Mouse (Mus musculus) embryonic facial prominence, embryonic 13.5 days (tissue): ENCODE data around the gene Ralgps2. TPM values are rescaled to one million over a fixed set of nuclear protein-coding genes. Genes with fewer than 3 reads are reported as not detected.
A peak's percentile ranks its signal among the peaks of the same experiment; 100 is the strongest.

Experiments
- ATAC-seq: fragments of 200-750 bp; cut with Nextera tagmentation; 2 replicates; pipeline ENCODE4 v1.8.0; 2017; ENCODE audit warnings: low read depth; ENCODE audit not compliant: insufficient number of reproducible peaks, insufficient read depth, low FRiP score, low TSS enrichment
- H3K27ac ChIP-seq: fragments of 300-500 bp; sonication (generic); 2 replicates; pipeline ENCODE4 v1.5.1; 2015; ENCODE audit warnings: moderate library complexity, mild to moderate bottlenecking, inconsistent platforms
- H3K27me3 ChIP-seq: fragments of 300-500 bp; sonication (generic); 2 replicates; pipeline ENCODE4 v1.6.1; 2015; ENCODE audit warnings: mild to moderate bottlenecking, inconsistent platforms
- H3K36me3 ChIP-seq: fragments of 300-500 bp; sonication (generic); 2 replicates; pipeline ENCODE4 v1.6.1; 2015; ENCODE audit warnings: mild to moderate bottlenecking, inconsistent platforms
- H3K4me1 ChIP-seq: fragments of 300-500 bp; sonication (generic); 2 replicates; pipeline ENCODE4 v1.6.1; 2015; ENCODE audit warnings: inconsistent platforms
- H3K4me2 ChIP-seq: fragments of 300-500 bp; sonication (generic); 2 replicates; pipeline ENCODE4 v1.6.1; 2015; ENCODE audit warnings: moderate library complexity, mild to moderate bottlenecking, inconsistent platforms
- H3K4me3 ChIP-seq: fragments of 300-500 bp; sonication (generic); 2 replicates; pipeline ENCODE4 v1.5.1; 2015; ENCODE audit warnings: mild to moderate bottlenecking, inconsistent platforms
- H3K9ac ChIP-seq: fragments of 300-500 bp; sonication (generic); 2 replicates; pipeline ENCODE4 v1.6.1; 2015; ENCODE audit warnings: mild to moderate bottlenecking, inconsistent platforms
- H3K9me3 ChIP-seq: fragments of 300-500 bp; sonication (generic); 2 replicates; pipeline ENCODE4 v1.6.1; 2016; ENCODE audit warnings: inconsistent platforms
- WGBS: fragments of 180-500 bp; shearing (Covaris S2); methylation state at CpG from one replicate; pipeline ENCODE4 v1.1.7; 2015; ENCODE audit warnings: mixed read lengths; 5-methylcytosine and 5-hydroxymethylcytosine counted together
- polyA plus RNA-seq: library from polyadenylated mRNA; unstranded; fragments of >200 nt; fragmentation: Nextera tagmentation; extraction: Ambion mirVana; gene quantifications from 2 replicates; pipeline ENCODE4 v1.2.1, GENCODE M21; 2015

The Ralgps2 gene
- 91.8 and 92.8 TPM in 2 replicates for polyA plus RNA-seq

- Histone ChIP-seq H3K9ac (peak within 1 kb of the TSS; percentile 94), H3K9me3 (no peaks in the 10 kb centered on the region), H3K27ac (peak within 1 kb of the TSS; percentile 93), H3K4me3 (peak within 1 kb of the TSS; percentile 91), H3K4me2 (peak within 1 kb of the TSS; percentile 87), H3K27me3 (no peaks in the 10 kb centered on the region), H3K4me1 (peaks cover 10% of the 10 kb centered on the region; the same call in 1 of the 2 replicates), H3K36me3 (no peaks in the 10 kb centered on the region)
- peak; percentile 86 for ATAC-seq
- under 1% methylated on average over 75 of the region's 124 CpGs for WGBS
These were observed at the start of gene Ralgps2 for GRCm38 (mm10) chr1:156939251-156940141. Gene Ralgps2 (minus strand): TSS chr1:156939626.

- Histone ChIP-seq H3K4me1 (peaks cover 2% of the 10 kb centered on the region; the same call in 1 of the 2 replicates), H3K4me2 (no peak overlapping the region), H3K9ac (no peak overlapping the region), H3K36me3 (no peaks in the 10 kb centered on the region), H3K4me3 (no peak overlapping the region), H3K27me3 (peaks cover 4% of the 10 kb centered on the region; the same call in 1 of the 2 replicates), H3K27ac (no peak overlapping the region), H3K9me3 (no peaks in the 10 kb centered on the region)
- 73% methylated on average over 3 of the region's 3 CpGs for WGBS
- ATAC-seq: no peak
These were observed 48.1 kb upstream of the Ralgps2 start for GRCm38 (mm10) chr1:156987576-156987975.

GRCm38 (mm10) chr1:156986641-156987345, 47.4 kb upstream of the Ralgps2 start:
- no peaks in the 10 kb centered on the region for H3K36me3 ChIP-seq
- 81% methylated on average over 6 of the region's 6 CpGs for WGBS
- H3K4me2 ChIP-seq: no peak overlapping the region
- H3K27me3 ChIP-seq: peaks cover 4% of the 10 kb centered on the region; the same call in 1 of the 2 replicates
- peaks cover 2% of the 10 kb centered on the region; the same call in 1 of the 2 replicates for H3K4me1 ChIP-seq
- H3K9ac ChIP-seq: no peak overlapping the region
- H3K4me3 ChIP-seq: no peak overlapping the region
- no peaks in the 10 kb centered on the region for H3K9me3 ChIP-seq
- H3K27ac ChIP-seq: no peak overlapping the region
- ATAC-seq: no peak

GRCm38 (mm10) chr1:156985657-156986640, 46.5 kb upstream of the Ralgps2 start:
- Histone ChIP-seq H3K9me3 (no peaks in the 10 kb centered on the region), H3K4me2 (no peak overlapping the region), H3K27ac (no peak overlapping the region), H3K9ac (no peak overlapping the region), H3K36me3 (no peaks in the 10 kb centered on the region), H3K4me3 (no peak overlapping the region), H3K27me3 (peaks cover 4% of the 10 kb centered on the region; the same call in 1 of the 2 replicates), H3K4me1 (peaks cover 2% of the 10 kb centered on the region; the same call in 1 of the 2 replicates)
- WGBS: 37% methylated on average over 6 of the region's 6 CpGs
- no peak for ATAC-seq

GRCm38 (mm10) chr1:156983009-156983870, 43.8 kb upstream of the Ralgps2 start:
- WGBS: 68% methylated on average over 14 of the region's 14 CpGs
- H3K9ac ChIP-seq: no peak overlapping the region
- no peaks in the 10 kb centered on the region; the same call in 1 of the 2 replicates for H3K4me1 ChIP-seq
- H3K36me3 ChIP-seq: no peaks in the 10 kb centered on the region
- H3K4me3 ChIP-seq: no peak overlapping the region
- no peaks in the 10 kb centered on the region for H3K9me3 ChIP-seq
- H3K27ac ChIP-seq: no peak overlapping the region
- no peak overlapping the region for H3K4me2 ChIP-seq
- no peak for ATAC-seq
- peaks cover 4% of the 10 kb centered on the region; the same call in 1 of the 2 replicates for H3K27me3 ChIP-seq

GRCm38 (mm10) chr1:156981975-156982374, 42.5 kb upstream of the Ralgps2 start:
- H3K36me3 ChIP-seq: no peaks in the 10 kb centered on the region
- no peak overlapping the region for H3K4me3 ChIP-seq
- no peak overlapping the region for H3K9ac ChIP-seq
- ATAC-seq: no peak
- H3K27ac ChIP-seq: no peak overlapping the region
- H3K4me1 ChIP-seq: no peaks in the 10 kb centered on the region; the same call in 1 of the 2 replicates
- no peak overlapping the region for H3K4me2 ChIP-seq
- WGBS: 85% methylated on average over 9 of the region's 9 CpGs
- no peaks in the 10 kb centered on the region for H3K9me3 ChIP-seq
- H3K27me3 ChIP-seq: peaks cover 4% of the 10 kb centered on the region; the same call in 1 of the 2 replicates

- Histone ChIP-seq H3K9me3 (no peaks in the 10 kb centered on the region), H3K36me3 (no peaks in the 10 kb centered on the region), H3K27ac (no peak overlapping the region), H3K27me3 (peaks cover 4% of the 10 kb centered on the region; the same call in 1 of the 2 replicates), H3K9ac (no peak overlapping the region), H3K4me2 (no peak overlapping the region), H3K4me3 (no peak overlapping the region), H3K4me1 (no peaks in the 10 kb centered on the region; the same call in 1 of the 2 replicates)
- ATAC-seq: no peak
- WGBS: 81% methylated on average over 4 of the region's 4 CpGs
These were observed 40.3 kb upstream of the Ralgps2 start for GRCm38 (mm10) chr1:156979722-156980121.

GRCm38 (mm10) chr1:156978656-156979055, 39.2 kb upstream of the Ralgps2 start:
- no peak overlapping the region for H3K4me3 ChIP-seq
- 83% methylated on average over 7 of the region's 7 CpGs for WGBS
- ATAC-seq: no peak
- H3K4me1 ChIP-seq: no peaks in the 10 kb centered on the region; the same call in 1 of the 2 replicates
- no peaks in the 10 kb centered on the region for H3K36me3 ChIP-seq
- H3K27ac ChIP-seq: no peak overlapping the region
- H3K27me3 ChIP-seq: peaks cover 4% of the 10 kb centered on the region; the same call in 1 of the 2 replicates
- H3K4me2 ChIP-seq: no peak overlapping the region
- no peaks in the 10 kb centered on the region for H3K9me3 ChIP-seq
- no peak overlapping the region for H3K9ac ChIP-seq

GRCm38 (mm10) chr1:156973857-156974256, 34.4 kb upstream of the Ralgps2 start:
- H3K4me3 ChIP-seq: no peak overlapping the region
- no peak for ATAC-seq
- 69% methylated on average over 6 of the region's 6 CpGs for WGBS
- H3K9me3 ChIP-seq: no peaks in the 10 kb centered on the region
- H3K36me3 ChIP-seq: no peaks in the 10 kb centered on the region
- no peaks in the 10 kb centered on the region for H3K27me3 ChIP-seq
- no peak overlapping the region for H3K27ac ChIP-seq
- no peaks in the 10 kb centered on the region for H3K4me1 ChIP-seq
- no peak overlapping the region for H3K4me2 ChIP-seq
- H3K9ac ChIP-seq: no peak overlapping the region

- WGBS: 92% methylated on average over 4 of the region's 4 CpGs
- no peak overlapping the region for H3K4me3 ChIP-seq
- no peaks in the 10 kb centered on the region for H3K27me3 ChIP-seq
- H3K9ac ChIP-seq: no peak overlapping the region
- H3K27ac ChIP-seq: no peak overlapping the region
- H3K4me1 ChIP-seq: no peaks in the 10 kb centered on the region
- ATAC-seq: no peak
- H3K36me3 ChIP-seq: no peaks in the 10 kb centered on the region
- H3K4me2 ChIP-seq: no peak overlapping the region
- no peaks in the 10 kb centered on the region for H3K9me3 ChIP-seq
These were observed 33.0 kb upstream of the Ralgps2 start for GRCm38 (mm10) chr1:156972391-156972790.
